Mouse (Mus musculus) cerebellum, adult 2 months (tissue): ENCODE data around the gene Cpa5.

Experiments used
- CTCF ChIP-seq: fragments of 200-500 bp; IDR thresholded peaks from 2 replicates; pipeline ENCODE4 v1.5.1; 2011; ENCODE audit warnings: low read depth, mild to moderate bottlenecking, control low read depth, low read length, moderate library complexity, borderline replicate concordance; ENCODE audit not compliant: insufficient read depth
- POLR2A ChIP-seq: fragments of 200-500 bp; IDR thresholded peaks from 2 replicates; pipeline ENCODE4 v1.6.1; 2011; ENCODE audit warnings: low read length, control low read depth, borderline replicate concordance; ENCODE audit not compliant: insufficient read depth

- TF ChIP-seq POLR2A (no peak), CTCF (no peak)
Measured at GRCm38 (mm10) chr6:30564051-30564450, 46.8 kb upstream of the Cpa5 start.
